Mouse (Mus musculus): ENCODE measurements around the gene Acox2.

Acox2 gene

GRCm38 (mm10) chr14:8213803-8214224 is 45.3 kb downstream of the Acox2 start, which contains the start of gene Kctd6:
Gene Kctd6, plus strand, starts transcription at chr14:8214140.
- DNase-seq (ENCODE audit: low spot score in 2 of 2), result peak; percentile 95 to 96

DNA sequence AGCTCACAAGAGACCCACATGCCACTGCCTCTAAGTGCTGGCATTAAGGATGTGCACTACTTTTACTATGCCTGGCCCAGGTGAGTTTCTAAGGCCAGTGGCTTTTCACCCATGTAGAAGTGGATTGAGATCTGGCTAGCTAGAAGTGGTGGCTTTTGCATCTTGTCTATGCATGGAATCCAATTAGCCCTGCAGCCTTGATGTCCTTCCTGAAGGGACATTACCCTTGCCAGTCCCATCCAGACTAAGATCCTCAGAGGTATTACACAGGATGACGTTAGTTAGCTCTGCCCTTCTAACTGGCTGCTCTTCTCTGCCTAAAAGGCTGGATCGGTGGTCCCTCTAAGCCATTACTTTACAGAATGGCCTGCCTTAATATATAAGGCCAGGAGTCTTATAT is 46.2 kb downstream of the Acox2 start:
- DNase-seq (ENCODE audit: low spot score in 2 of 2), result no peak

GRCm38 (mm10) chr14:8209896-8210295 is 49.3 kb downstream of the Acox2 start:
- no peak for DNase-seq (ENCODE audit: low spot score in 2 of 2)

GRCm38 (mm10) chr14:8208876-8209275 is 50.3 kb downstream of the Acox2 start:
- DNase-seq (ENCODE audit: low spot score in 2 of 2), result peak; percentile 84

DNA sequence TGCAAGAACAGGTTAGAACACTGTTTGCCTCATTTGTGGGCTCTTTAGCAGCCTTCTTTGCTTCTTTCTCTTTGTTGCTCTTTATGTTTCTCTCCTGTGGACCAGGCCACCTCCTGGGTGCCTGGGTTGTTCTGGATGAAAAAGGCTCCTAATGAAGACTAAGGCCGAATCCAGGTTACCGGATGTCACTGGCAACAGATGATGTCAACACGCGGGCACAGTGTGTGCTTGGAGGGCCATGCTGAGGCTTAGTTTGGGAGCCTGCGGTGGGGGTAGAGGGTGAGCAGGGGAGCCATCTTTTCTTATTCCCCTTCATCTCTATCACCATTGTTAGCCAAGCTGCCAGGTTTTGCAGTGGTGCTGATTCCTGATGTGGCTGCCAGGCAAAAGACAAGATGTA is 51.6 kb downstream of the Acox2 start:
- no peak for DNase-seq (ENCODE audit: low spot score in 2 of 2)

- DNase-seq (ENCODE audit: low spot score in 2 of 2), result no peak
Observed at GRCm38 (mm10) chr14:8207105-8207504, 52.0 kb downstream of the Acox2 start.

DNA sequence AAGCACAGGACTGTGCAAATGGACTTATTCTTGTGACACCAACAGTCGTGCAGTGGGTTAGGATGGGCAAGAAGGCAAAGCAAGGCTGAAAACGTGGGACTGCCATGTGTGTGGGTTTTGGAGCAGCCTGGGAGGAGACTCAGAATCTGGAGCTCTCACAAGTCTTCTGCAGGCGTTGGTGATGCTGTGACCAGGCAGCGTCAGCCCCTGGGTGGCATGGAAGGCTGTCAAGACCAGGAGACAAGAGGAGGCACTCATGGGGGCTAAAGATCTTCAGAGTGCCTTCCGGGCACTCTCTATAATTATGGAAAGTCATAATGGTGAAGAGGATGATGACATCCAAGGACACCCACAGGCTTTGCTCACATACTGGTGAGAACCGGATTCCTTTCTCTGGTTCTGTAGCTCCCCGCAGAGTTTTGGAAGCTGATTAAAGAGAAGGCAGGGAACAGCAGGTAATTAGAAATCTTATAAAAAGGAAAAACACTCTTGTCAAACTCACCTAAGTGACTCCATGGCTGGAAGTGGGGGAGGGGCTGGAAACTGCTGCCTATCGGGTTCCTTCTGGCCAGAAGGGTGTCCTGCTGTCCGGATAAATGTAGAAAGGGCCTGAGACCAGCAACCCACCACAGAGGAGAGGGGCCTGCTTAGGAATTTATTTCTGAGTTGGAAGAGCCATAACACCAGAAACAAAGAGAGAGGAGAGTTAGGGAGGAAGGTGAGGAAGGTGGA is 52.8 kb downstream of the Acox2 start:
- peak; percentile 33 to 44 for DNase-seq (ENCODE audit: low spot score in 2 of 2)

DNA sequence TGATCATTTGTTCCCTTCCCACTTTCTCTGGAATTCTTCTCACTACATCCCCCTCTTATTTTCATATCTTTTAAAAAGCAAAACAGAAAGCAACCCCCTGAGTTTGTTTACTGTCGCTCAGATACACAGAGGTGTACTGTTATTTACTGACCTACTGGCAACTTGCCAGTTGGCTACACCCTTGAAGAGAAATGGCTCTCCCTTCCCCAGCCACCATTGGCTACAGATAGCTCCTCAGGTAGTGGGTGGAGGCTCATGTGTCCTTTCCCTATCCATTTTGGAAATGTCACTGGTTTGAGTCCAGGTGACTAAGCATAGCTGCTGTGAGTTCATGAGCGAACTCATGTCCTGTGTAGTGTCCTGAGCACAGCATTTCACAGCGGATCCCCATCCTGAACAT is 57.4 kb downstream of the Acox2 start:
- no peak for DNase-seq (ENCODE audit: low spot score in 2 of 2)

- no peak for DNase-seq (ENCODE audit: low spot score in 2 of 2)
Observed at GRCm38 (mm10) chr14:8200769-8201168, 58.4 kb downstream of the Acox2 start.

DNA sequence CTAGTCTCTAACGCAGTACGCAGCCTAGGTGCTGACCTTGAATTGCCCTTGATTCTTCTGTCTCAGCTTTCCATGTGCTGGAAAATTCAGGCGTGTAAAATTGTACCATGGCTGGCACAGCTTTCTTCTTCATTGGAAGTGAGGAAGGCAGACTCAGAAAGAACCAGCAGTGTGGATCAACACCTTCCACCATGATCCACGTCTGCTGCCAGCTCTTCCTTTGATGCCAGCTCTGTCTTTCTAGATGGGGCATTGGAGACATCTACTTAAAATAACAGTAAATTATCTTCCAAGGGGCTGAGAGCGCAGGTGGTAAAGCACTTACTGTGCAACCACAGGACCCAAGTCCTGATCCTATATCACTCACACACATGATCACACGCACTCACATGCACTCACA is 66.4 kb downstream of the Acox2 start:
- DNase-seq (ENCODE audit: low spot score in 2 of 2), result no peak

DNA sequence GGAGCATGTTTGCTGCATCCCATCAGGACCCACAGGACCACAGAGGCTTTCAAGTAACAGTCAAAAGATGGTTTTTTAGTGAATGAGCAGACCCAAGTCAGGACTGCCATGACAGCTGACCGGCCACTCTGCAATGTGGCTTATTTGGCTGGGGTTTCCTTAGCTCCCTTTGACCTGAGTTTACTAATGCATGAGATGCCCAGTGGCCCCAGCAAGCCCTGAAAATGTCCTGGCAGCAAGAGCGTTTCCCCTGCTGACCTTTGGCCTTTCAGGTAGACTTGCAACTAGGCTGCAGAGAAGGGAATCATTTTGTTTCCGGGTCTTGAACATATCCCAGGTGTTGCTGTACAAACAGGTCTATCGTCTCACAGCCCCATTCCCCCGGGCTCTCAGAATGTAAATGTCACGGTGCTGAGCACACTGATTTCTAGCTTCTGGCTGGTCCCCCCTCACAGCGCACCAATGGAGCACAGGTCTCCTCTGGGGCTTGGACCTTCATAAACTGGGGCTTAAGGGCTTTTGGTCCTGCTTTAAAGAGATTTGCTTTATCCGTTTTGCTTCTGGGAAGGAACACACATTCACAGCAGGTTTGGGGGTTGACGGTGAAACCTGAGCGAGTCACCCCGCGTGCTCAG is 67.7 kb downstream of the Acox2 start:
- DNase-seq (ENCODE audit: low spot score in 2 of 2), result no peak

- no peak for DNase-seq (ENCODE audit: low spot score in 2 of 2)
Observed at GRCm38 (mm10) chr14:8190556-8190955, 68.6 kb downstream of the Acox2 start.

GRCm38 (mm10) chr14:8186278-8187045 is 72.7 kb downstream of the Acox2 start:
- DNase-seq (ENCODE audit: low spot score in 2 of 2), result peak; percentile 70 to 78

DNA sequence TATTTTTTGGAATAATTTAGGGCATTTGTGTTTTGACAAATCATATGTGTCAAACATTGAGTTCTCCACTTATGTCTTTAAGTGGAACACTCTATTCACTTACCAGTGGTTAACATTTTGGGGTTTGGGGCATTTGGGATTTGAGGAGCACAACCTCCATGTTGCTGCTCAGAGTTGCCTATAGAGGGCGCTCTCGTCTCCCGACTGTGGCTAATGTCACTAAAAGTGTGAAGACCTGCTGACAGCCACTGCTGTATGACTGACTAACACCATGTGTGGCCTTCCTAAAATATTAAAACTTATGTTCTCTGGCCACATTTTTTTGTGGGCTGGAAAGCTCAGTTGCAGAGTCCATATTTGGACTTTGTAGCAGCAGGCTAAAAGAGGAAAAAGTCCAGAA is 75.8 kb downstream of the Acox2 start:
- DNase-seq (ENCODE audit: low spot score in 2 of 2), result no peak

- DNase-seq (ENCODE audit: low spot score in 2 of 2), result no peak
Observed at GRCm38 (mm10) chr14:8180371-8181035, 78.7 kb downstream of the Acox2 start.

DNA sequence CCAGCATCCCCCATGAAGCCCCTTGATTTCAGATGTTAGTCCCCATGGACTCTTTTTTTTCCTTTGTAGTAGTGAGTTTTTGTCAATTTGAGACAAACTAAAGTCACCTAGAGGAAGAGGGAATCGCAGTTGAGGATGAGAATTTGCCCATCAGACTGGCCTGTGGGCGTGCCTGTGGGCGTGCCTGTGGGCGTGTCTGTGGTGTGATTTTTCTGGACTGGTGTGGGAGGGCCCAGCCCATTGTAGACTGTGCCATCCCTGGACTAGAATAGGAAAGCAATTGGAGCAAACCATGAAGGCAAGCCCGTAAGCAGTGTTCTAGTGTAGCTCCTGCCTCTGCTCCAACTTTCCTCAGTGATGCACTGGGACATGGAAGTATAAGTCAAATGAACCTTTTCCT is 82.9 kb downstream of the Acox2 start:
- no peak for DNase-seq (ENCODE audit: low spot score in 2 of 2)

Data from right cerebral cortex, adult 2 months (tissue).